Mouse (Mus musculus) thymus, postnatal 14 days (tissue): ENCODE measurements at regions not wholly inside any gene's neighbourhood (a gene's known extent, or its start where the extent isn't known, plus 50 kb on each side); places are given as distances from the start of the nearest gene placed in this dataset.

ENCODE experiments used
- DNase-seq: peaks from one replicate; pipeline ENCODE4 v3.0.0; 2021

GRCm38 (mm10) chr16:95809127-95809876 lies 107.4 kb downstream of the Ets2 start:
- DNase-seq = no peak

DNA sequence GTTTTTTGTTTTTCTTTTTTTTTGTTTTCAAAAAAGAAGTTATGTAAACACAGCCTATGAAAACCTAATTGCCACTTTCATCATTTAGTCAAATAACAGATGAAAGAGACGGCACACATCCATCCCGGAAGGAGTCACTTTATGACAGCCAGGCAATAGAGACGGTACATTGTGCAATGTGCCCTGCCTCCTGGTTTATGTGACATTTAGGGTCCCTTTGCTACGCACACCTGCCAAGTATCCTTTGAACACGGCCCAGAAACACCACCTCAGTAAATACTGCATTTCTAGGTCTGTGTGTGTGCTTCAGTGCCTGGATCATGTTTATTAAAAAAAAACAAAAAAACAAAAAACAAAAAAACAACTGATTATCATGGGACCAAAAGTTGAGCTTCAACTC lies 104.6 kb downstream of the Ets2 start:
- peak; percentile 63 for DNase-seq

DNA sequence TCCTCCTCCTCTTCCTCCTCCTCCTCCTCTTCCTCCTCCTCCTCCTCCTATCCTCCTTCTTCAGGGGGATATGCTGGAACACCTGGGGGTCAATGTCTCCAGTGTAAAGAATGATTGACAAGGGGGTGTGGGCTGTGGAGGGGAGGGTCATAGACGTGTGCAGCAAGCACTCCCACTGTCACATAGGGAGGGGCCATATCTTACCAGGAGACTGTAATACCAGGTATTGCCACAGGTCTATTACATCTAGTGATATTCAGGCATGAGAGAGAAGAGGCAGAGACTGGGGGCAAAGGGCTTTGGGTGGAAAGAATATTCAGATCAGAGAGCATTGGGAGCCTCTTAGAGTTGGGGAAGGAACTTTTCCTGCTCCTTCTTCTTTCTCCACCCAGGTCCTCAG lies 102.3 kb downstream of the Ets2 start:
- DNase-seq = no peak

DNA sequence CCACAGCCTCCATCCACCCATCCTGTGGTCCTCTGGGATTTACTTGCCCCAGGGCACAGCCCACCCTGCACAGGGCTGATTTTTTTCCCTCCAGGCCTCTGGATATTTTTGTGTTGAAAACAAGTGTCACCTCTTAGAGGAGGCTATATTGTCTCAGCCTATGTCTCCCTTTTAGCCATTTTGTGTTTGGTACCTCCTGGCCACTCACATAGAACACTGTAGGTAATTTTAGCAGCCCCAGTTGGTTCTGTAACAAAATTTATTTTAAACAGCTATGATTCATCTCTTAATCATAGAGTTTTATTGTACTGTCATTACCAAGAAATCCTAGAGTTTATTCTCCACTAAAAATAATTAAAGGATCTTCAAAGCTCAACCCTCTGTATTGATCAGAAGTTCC lies 100.8 kb downstream of the Ets2 start:
- no peak for DNase-seq

DNA sequence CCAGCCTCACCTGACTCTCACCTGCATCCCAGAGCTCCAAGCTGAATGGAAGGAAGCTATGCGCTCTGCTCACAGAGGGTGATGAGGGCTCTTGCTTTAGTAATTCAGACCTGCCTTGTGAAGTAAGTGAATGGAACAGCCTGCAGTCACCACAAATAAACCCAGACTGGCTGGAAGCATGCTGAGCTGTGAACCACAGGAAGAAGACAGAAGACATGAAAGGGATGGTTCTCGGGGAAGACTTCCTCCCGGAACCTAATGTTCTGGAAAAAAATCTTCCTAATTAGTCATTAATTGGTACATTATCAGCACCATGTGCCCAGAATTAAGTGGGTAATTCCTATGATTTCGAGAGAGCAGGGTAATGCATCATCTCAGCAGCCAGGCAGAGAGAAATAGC lies 100.3 kb downstream of the Ets2 start:
- DNase-seq = no peak

DNA sequence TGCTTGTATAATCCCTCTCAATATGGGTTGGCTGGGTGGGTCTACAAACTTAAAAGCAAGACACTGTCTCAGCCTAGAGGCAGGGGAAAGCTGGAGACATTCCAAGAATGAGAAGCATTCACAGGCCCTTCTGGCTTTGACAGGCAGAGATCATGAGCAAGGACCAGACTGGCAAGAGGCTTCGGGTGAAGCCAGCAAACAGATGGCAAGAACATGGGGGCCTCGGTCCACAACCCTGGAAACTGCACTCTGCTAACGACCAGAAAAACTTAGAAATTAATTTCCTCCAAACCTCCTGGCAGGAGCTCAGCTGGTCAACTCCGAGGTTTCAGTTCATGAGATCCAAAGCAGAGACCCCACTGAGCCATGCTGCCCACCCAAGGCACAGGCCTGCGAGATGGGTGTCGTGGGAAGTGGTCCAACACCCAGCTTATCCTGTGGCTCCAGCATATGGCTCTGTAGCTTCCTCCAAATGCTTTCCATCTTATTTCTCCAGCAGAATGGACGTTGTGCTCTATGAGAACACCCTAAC lies 99.1 kb downstream of the Ets2 start:
- DNase-seq = no peak

GRCm38 (mm10) chr16:95798582-95798981 lies 96.7 kb downstream of the Ets2 start:
- peak; percentile 68 for DNase-seq

DNA sequence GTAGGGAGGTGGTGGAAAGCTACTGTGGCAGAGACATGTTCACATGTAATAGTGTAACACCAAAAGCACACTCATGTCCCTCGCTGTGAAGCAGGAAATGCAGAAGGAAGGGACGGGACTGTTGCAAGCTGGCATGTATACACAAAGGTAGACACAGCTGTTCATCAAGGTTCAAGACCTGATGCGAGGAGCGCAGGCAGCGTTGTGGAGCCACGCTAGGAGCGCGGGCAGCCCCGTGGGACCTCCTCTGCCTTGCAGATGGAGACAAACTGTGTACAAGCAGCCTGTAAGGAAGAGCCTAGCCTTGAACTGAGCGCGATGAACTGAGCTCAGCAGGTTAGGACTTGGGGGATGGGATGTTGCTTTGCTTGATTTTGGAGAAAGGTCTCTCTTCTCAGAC lies 96.2 kb downstream of the Ets2 start:
- peak; percentile 74 for DNase-seq

DNA sequence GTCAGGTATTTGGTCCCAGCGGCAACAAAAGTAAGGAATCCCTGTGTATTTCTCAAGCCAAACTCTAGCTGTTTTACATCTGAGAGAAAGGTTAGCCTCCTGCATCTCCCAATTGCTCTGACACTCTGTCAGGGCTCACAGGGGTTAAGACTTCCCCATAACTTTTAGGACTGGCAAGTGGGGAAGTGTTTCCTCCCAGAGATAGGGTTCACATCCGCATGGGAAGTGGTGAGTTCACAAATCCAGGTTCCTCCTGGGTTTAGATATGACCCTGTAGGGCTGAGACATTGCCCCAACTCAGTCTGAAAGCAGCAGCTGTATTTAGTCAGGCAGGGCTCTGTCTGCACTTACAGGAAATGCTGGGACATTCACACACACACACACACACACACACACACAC lies 95.3 kb downstream of the Ets2 start:
- no peak for DNase-seq

- no peak for DNase-seq
Measured at GRCm38 (mm10) chr16:95794876-95795275, 93.0 kb downstream of the Ets2 start.

DNA sequence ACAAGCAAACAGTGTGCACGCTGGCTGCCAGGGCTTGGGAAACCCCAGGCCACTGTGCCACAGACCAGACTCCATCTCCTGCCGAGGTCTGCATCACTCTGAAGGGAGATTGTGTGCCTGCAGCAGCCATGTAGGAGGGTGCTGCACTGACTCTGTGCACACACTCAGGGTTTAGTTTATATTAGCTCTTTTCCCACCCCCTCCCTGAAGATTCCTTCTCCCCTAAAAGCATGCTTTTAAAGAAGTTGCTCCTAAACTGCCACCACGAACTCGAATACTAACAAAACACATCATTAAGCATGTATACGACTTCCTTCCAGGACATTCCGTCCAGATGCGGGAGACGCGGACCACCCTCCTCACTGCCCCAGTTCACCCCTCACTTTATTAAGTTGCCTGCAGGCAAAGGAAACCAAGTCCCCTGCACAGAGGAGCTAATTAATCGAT lies 92.4 kb downstream of the Ets2 start:
- DNase-seq = no peak

DNA sequence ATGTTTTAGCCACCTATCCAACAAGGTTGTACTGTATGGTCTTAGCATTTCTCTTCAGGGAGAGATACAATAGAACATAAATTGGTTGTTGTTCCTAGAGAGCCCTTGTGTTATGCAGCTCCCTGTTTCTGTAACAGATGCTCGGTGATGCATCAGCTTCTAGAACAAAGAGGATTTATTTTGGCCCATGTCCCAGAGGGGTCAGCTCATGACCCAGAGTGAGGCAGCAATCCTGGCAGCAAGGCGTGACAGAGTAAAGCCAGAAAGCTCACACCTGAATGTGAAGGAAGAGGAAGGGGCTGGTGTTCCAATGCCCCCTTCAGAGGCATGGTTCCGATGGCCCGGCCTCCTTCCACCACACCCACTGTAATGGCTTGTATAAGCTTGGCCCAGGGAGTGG lies 88.8 kb downstream of the Ets2 start:
- DNase-seq = no peak

DNA sequence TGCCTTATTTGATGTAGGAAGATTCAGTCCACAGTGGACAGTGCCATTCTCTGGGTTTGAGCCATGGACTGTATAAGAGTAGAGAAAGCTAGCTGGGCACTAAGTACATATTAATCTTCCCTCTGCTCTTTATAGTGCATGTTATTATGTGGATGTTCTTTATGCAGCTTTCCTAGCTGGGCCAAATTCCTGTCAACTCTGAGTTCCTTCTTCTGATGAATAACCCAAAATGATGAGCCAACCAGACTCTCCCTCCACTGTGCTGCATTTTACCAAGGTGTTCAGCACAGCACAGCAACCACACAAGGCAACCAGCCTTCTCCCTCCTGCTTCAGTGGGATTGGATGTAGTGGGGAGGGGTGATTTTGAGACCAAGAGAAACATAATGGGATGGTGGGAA lies 87.7 kb downstream of the Ets2 start:
- DNase-seq = no peak

DNA sequence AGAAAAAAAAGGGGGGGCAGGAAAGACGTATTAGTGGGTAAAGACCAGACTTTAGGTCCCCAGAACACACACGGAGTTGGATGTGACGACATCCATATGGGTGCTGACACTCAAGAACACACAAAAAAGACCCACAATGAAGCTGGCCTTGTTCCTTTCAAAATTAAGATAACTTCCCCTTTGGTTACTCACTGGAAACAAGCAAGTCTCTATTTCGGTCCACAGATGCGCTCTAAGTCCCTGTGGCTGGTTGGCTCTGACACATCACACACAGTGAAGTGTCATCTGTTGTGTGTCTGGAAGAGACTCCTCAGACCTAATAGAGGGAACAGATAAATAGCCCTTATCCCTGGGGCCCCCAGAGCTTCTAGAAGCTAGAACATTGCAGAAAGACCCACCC lies 79.8 kb downstream of the Ets2 start:
- no peak for DNase-seq

GRCm38 (mm10) chr16:95780431-95780830 lies 78.6 kb downstream of the Ets2 start:
- DNase-seq = peak; percentile 73

DNA sequence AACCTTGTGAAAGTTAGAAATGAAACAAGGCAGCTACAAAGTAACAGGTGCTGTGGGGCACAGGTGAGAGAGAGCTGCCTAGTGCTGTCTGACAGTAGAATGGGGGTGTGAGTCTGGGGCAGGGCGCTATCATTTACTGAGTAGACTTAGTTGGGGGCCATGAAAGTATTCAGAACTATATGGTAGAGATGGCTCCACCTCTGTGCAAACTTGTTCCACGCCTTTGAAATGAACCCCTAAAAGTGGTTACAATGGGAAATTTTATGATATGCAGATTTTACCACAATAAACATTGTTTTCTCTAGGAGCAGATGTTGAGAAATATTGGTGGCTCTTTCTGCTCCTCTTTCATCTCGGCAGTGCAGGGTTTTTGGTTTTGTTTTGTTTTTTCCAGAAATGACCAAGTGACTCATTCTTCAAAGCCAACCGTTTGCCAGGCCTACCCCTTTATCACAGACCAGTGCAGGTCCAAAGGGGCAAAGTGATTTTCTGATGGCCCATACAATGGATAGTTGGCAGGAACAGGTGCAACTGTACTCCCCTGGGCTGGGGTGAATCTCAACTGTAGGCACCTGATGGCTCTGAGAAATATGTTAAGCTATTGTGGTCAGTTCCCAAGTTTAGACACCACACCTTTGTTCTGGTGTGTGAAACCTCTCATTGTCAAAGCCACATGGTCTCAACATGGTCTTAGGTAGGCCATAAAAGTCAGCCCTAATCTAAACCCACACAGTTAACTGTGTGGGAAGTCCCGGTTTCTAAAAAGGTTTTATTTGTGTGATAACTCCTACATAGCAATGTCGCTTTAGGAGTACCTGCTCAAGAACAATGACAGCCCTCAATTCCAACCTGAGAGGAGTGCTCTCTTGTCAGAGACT lies 77.2 kb downstream of the Ets2 start:
- peak; percentile 62 for DNase-seq

- no peak for DNase-seq
Measured at GRCm38 (mm10) chr16:95778173-95778572, 76.3 kb downstream of the Ets2 start.

- no peak for DNase-seq
Measured at GRCm38 (mm10) chr16:95776610-95777363, 74.9 kb downstream of the Ets2 start.

GRCm38 (mm10) chr16:95776010-95776409 lies 74.1 kb downstream of the Ets2 start:
- DNase-seq = no peak

DNA sequence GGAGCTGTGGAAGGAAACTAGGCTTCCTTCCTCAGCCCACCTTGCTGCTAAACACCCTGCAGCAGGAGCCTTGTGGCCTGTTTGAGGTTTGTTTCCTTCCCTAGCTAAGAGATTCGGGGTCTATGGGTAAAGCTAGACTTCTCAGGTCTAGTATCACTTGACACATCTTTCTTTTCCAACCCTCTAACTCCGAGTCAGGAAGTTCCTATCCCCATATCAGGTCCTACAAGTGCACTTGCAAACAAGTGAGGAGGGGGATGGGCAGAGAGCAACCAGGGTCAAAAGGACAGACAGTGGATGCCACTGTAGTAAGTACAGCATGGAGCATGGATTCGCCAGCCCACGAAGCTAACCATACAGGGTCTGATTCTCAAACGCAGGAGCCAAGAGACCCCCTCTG lies 73.5 kb downstream of the Ets2 start:
- peak; percentile 61 for DNase-seq

GRCm38 (mm10) chr16:95773151-95773550 lies 71.3 kb downstream of the Ets2 start:
- DNase-seq = no peak
